Mouse (Mus musculus): ENCODE results near the gene Emx1.

DNA sequence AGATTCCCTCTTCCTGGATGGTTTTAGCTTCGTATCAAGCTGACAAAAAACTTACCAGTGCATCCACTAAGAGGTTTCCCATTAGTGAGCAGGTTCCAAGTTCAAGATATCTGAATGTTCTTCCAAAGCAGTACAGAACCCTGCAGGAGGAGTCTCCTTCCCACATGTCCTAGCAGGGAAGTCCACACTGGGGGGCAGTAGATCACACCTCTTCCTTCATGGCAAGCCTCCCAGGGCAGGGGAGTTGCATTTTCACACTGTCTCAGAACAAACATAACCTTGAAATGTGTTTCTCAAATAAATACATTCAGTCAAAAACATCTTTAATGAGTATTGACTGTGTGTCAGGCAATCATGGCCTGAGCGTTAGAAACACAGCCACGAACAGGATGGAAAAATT is 7.7 kb upstream of the Emx1 start:
- TF ChIP-seq GATA1 (IDR thresholded peaks at IDR 0.05; ENCODE audit: borderline replicate concordance, low read length) = no peak
- no peak for TF ChIP-seq FLI1 (IDR thresholded peaks at IDR 0.05; ENCODE audit: low read length)
